Mouse (Mus musculus): ENCODE measurements around the gene Acer3. TPM values are rescaled to one million over a fixed set of nuclear protein-coding genes. Genes with fewer than 3 reads are reported as not detected.

The Acer3 gene
- polyA plus RNA-seq, 1 experiment, result 6.7 TPM

GRCm38 (mm10) chr7:98322415-98322814, 1.4 kb upstream of the Acer3 start:
- Histone ChIP-seq H3K27me3 (ENCODE audit: control insufficient read depth, insufficient read depth, low read length) (no peaks in the 10 kb centered on the region), H3K36me3 (ENCODE audit: control insufficient read depth, insufficient read depth, low read length) (no peaks in the 10 kb centered on the region), H3K4me1 (replicated peaks; ENCODE audit: control insufficient read depth, insufficient read depth, low read length) (no peaks in the 10 kb centered on the region; the same call in 1 of the 2 replicates), H3K4me3 (ENCODE audit: control insufficient read depth, insufficient read depth, low read length) (no peak overlapping the region), H3K27ac (ENCODE audit: control insufficient read depth, insufficient read depth, low read length) (no peak overlapping the region)
- 41% methylated on average over 3 of the region's 3 CpGs for WGBS
- no peak for DNase-seq
- TF ChIP-seq CTCF (IDR thresholded peaks at IDR 0.05; ENCODE audit: borderline replicate concordance, control insufficient read depth, extremely low read depth, insufficient read depth, low read length, poor library complexity), result no peak
- TF ChIP-seq POLR2A (IDR thresholded peaks at IDR 0.05; ENCODE audit: control insufficient read depth, extremely low read depth, insufficient read depth, low read length, poor library complexity), result no peak

- no peaks in the 10 kb centered on the region; the same call in 1 of the 2 replicates for H3K4me1 ChIP-seq (replicated peaks; ENCODE audit: control insufficient read depth, insufficient read depth, low read length)
- H3K27ac ChIP-seq (ENCODE audit: control insufficient read depth, insufficient read depth, low read length), result no peak overlapping the region
- WGBS, result 92% methylated on average over 7 of the region's 7 CpGs
- no peak overlapping the region for H3K4me3 ChIP-seq (ENCODE audit: control insufficient read depth, insufficient read depth, low read length)
- H3K36me3 ChIP-seq (ENCODE audit: control insufficient read depth, insufficient read depth, low read length), result no peaks in the 10 kb centered on the region
- no peak for DNase-seq
- TF ChIP-seq POLR2A (IDR thresholded peaks at IDR 0.05; ENCODE audit: control insufficient read depth, extremely low read depth, insufficient read depth, low read length, poor library complexity) (no peak), CTCF (IDR thresholded peaks at IDR 0.05; ENCODE audit: borderline replicate concordance, control insufficient read depth, extremely low read depth, insufficient read depth, low read length, poor library complexity) (no peak)
- no peaks in the 10 kb centered on the region for H3K27me3 ChIP-seq (ENCODE audit: control insufficient read depth, insufficient read depth, low read length)
Observed at GRCm38 (mm10) chr7:98320006-98320556, 927 bp downstream of the Acer3 start.

GRCm38 (mm10) chr7:98316568-98316967, 4.4 kb downstream of the Acer3 start:
- H3K36me3 ChIP-seq (ENCODE audit: control insufficient read depth, insufficient read depth, low read length), result no peaks in the 10 kb centered on the region
- TF ChIP-seq CTCF (IDR thresholded peaks at IDR 0.05; ENCODE audit: borderline replicate concordance, control insufficient read depth, extremely low read depth, insufficient read depth, low read length, poor library complexity) (no peak), POLR2A (IDR thresholded peaks at IDR 0.05; ENCODE audit: control insufficient read depth, extremely low read depth, insufficient read depth, low read length, poor library complexity) (no peak)
- DNase-seq, result no peak
- WGBS, result 80% methylated on average over 2 of the region's 2 CpGs
- no peaks in the 10 kb centered on the region for H3K27me3 ChIP-seq (ENCODE audit: control insufficient read depth, insufficient read depth, low read length)
- H3K4me3 ChIP-seq (ENCODE audit: control insufficient read depth, insufficient read depth, low read length), result no peak overlapping the region
- H3K27ac ChIP-seq (ENCODE audit: control insufficient read depth, insufficient read depth, low read length), result no peak overlapping the region
- H3K4me1 ChIP-seq (replicated peaks; ENCODE audit: control insufficient read depth, insufficient read depth, low read length), result no peaks in the 10 kb centered on the region

- no peaks in the 10 kb centered on the region for H3K4me1 ChIP-seq (replicated peaks; ENCODE audit: control insufficient read depth, insufficient read depth, low read length)
- WGBS, result 93% methylated on average over 2 of the region's 2 CpGs
- no peaks in the 10 kb centered on the region for H3K27me3 ChIP-seq (ENCODE audit: control insufficient read depth, insufficient read depth, low read length)
- H3K27ac ChIP-seq (ENCODE audit: control insufficient read depth, insufficient read depth, low read length), result no peak overlapping the region
- DNase-seq, result no peak
- TF ChIP-seq POLR2A (IDR thresholded peaks at IDR 0.05; ENCODE audit: control insufficient read depth, extremely low read depth, insufficient read depth, low read length, poor library complexity) (no peak), CTCF (IDR thresholded peaks at IDR 0.05; ENCODE audit: borderline replicate concordance, control insufficient read depth, extremely low read depth, insufficient read depth, low read length, poor library complexity) (no peak)
- H3K4me3 ChIP-seq (ENCODE audit: control insufficient read depth, insufficient read depth, low read length), result no peak overlapping the region
- H3K36me3 ChIP-seq (ENCODE audit: control insufficient read depth, insufficient read depth, low read length), result no peaks in the 10 kb centered on the region
Observed at GRCm38 (mm10) chr7:98315087-98315486, 5.9 kb downstream of the Acer3 start.

- Histone ChIP-seq H3K4me3 (ENCODE audit: control insufficient read depth, insufficient read depth, low read length) (no peak overlapping the region), H3K4me1 (replicated peaks; ENCODE audit: control insufficient read depth, insufficient read depth, low read length) (peaks cover 7% of the 10 kb centered on the region), H3K27me3 (ENCODE audit: control insufficient read depth, insufficient read depth, low read length) (no peaks in the 10 kb centered on the region; the same call in 1 of the 2 replicates), H3K27ac (ENCODE audit: control insufficient read depth, insufficient read depth, low read length) (no peak overlapping the region), H3K36me3 (ENCODE audit: control insufficient read depth, insufficient read depth, low read length) (no peaks in the 10 kb centered on the region)
- 88% methylated on average over 4 of the region's 4 CpGs for WGBS
- DNase-seq, result no peak
- TF ChIP-seq CTCF (IDR thresholded peaks at IDR 0.05; ENCODE audit: borderline replicate concordance, control insufficient read depth, extremely low read depth, insufficient read depth, low read length, poor library complexity), result no peak
- TF ChIP-seq POLR2A (IDR thresholded peaks at IDR 0.05; ENCODE audit: control insufficient read depth, extremely low read depth, insufficient read depth, low read length, poor library complexity), result no peak
Observed at GRCm38 (mm10) chr7:98312185-98312920, 8.7 kb downstream of the Acer3 start.

GRCm38 (mm10) chr7:98310266-98310665, 10.7 kb downstream of the Acer3 start:
- WGBS, result 81% methylated on average over 6 of the region's 6 CpGs
- DNase-seq, result no peak
- no peak overlapping the region for H3K27ac ChIP-seq (ENCODE audit: control insufficient read depth, insufficient read depth, low read length)
- peaks cover 7% of the 10 kb centered on the region for H3K4me1 ChIP-seq (replicated peaks; ENCODE audit: control insufficient read depth, insufficient read depth, low read length)
- H3K4me3 ChIP-seq (ENCODE audit: control insufficient read depth, insufficient read depth, low read length), result no peak overlapping the region
- no peaks in the 10 kb centered on the region for H3K36me3 ChIP-seq (ENCODE audit: control insufficient read depth, insufficient read depth, low read length)
- TF ChIP-seq POLR2A (IDR thresholded peaks at IDR 0.05; ENCODE audit: control insufficient read depth, extremely low read depth, insufficient read depth, low read length, poor library complexity) (no peak), CTCF (IDR thresholded peaks at IDR 0.05; ENCODE audit: borderline replicate concordance, control insufficient read depth, extremely low read depth, insufficient read depth, low read length, poor library complexity) (no peak)
- no peaks in the 10 kb centered on the region; the same call in 1 of the 2 replicates for H3K27me3 ChIP-seq (ENCODE audit: control insufficient read depth, insufficient read depth, low read length)

Data from thymus, adult 2 months (tissue).